Mouse (Mus musculus) intestine, postnatal 0 days (tissue): ENCODE measurements at regions not wholly inside any gene's neighbourhood (a gene's known extent, or its start where the extent isn't known, plus 50 kb on each side); places are given as distances from the start of the nearest gene placed in this dataset.
A peak's percentile ranks its signal among the peaks of the same experiment; 100 is the strongest.

ENCODE experiments used
- ATAC-seq: fragments of 200-750 bp; cut with Nextera tagmentation; 2 replicates; pipeline ENCODE4 v1.8.0; 2017; ENCODE audit warnings: mild to moderate bottlenecking, moderate TSS enrichment, moderate library complexity
- H3K27ac ChIP-seq: fragments of 300-500 bp; sonication (generic); 2 replicates; pipeline ENCODE4 v1.5.1; 2014; ENCODE audit warnings: mild to moderate bottlenecking, low read depth, low read length, moderate library complexity
- H3K27me3 ChIP-seq: fragments of 300-500 bp; sonication (generic); replicated peaks from 2 replicates; pipeline ENCODE4 v1.6.1; 2014; ENCODE audit warnings: low read length, mixed read lengths; ENCODE audit not compliant: control insufficient read depth, insufficient read depth
- H3K36me3 ChIP-seq: fragments of 300-500 bp; sonication (generic); 2 replicates; pipeline ENCODE4 v1.6.1; 2014; ENCODE audit warnings: mild to moderate bottlenecking, moderate library complexity; ENCODE audit not compliant: control insufficient read depth, insufficient read depth
- H3K4me1 ChIP-seq: fragments of 300-500 bp; sonication (generic); replicated peaks from 2 replicates; pipeline ENCODE4 v1.6.1; 2014; ENCODE audit warnings: antibody characterized with exemption, low read length, mixed read lengths; ENCODE audit not compliant: control insufficient read depth, insufficient read depth
- H3K4me2 ChIP-seq: fragments of 300-500 bp; sonication (generic); replicated peaks from 2 replicates; pipeline ENCODE4 v1.6.1; 2014; ENCODE audit warnings: low read depth, mild to moderate bottlenecking, moderate library complexity
- H3K4me3 ChIP-seq: fragments of 300-500 bp; sonication (generic); 2 replicates; pipeline ENCODE4 v1.5.1; 2014; ENCODE audit warnings: low read depth, low read length
- H3K9ac ChIP-seq: fragments of 300-500 bp; sonication (generic); 2 replicates; pipeline ENCODE4 v1.6.1; 2014; ENCODE audit warnings: mild to moderate bottlenecking, low read depth, low read length
- H3K9me3 ChIP-seq: fragments of 300-500 bp; sonication (generic); 2 replicates; pipeline ENCODE4 v1.6.1; 2016; ENCODE audit warnings: mixed run types; ENCODE audit not compliant: control insufficient read depth
- CTCF ChIP-seq: sonication (generic); IDR thresholded peaks from 2 replicates; pipeline ENCODE4 v1.5.1; 2016; ENCODE audit warnings: low read depth, mild to moderate bottlenecking, control low read depth, antibody characterized with exemption, moderate library complexity
- WGBS: fragments of 180-500 bp; shearing (Covaris S2); extraction: QIAGEN DNeasy Blood & Tissue Kit; methylation state at CpG from one replicate; pipeline ENCODE4 v1.1.7; 2014; 5-methylcytosine and 5-hydroxymethylcytosine counted together

- H3K27ac ChIP-seq: peak overlapping the region; percentile 85
- peaks cover 9% of the 10 kb centered on the region; the same call in 1 of the 2 replicates for H3K4me1 ChIP-seq
- WGBS: 10% methylated on average over 10 of the region's 10 CpGs
- TF ChIP-seq CTCF: no peak
- no peaks in the 10 kb centered on the region for H3K36me3 ChIP-seq
- H3K9ac ChIP-seq: 0 out of 2 replicates have a peak overlapping the region, but pooled peaks have one; percentile 23
- no peaks in the 10 kb centered on the region for H3K27me3 ChIP-seq
- no peak overlapping the region for H3K4me3 ChIP-seq
- ATAC-seq: peak; percentile 92
- H3K9me3 ChIP-seq: no peaks in the 10 kb centered on the region
- H3K4me2 ChIP-seq: peak overlapping the region; percentile 46
Measured at GRCm38 (mm10) chr17:80825518-80825901, 97.2 kb upstream of the Map4k3 start.

- no peak overlapping the region for H3K4me3 ChIP-seq
- ATAC-seq: peak; percentile 88
- TF ChIP-seq CTCF: no peak
- no peaks in the 10 kb centered on the region for H3K36me3 ChIP-seq
- no peaks in the 10 kb centered on the region for H3K27me3 ChIP-seq
- H3K9ac ChIP-seq: 0 out of 2 replicates have a peak overlapping the region, but pooled peaks have one; percentile 23
- peak overlapping the region; percentile 85 for H3K27ac ChIP-seq
- H3K4me1 ChIP-seq: peaks cover 9% of the 10 kb centered on the region; the same call in 1 of the 2 replicates
- H3K4me2 ChIP-seq: peak overlapping the region; percentile 46
- WGBS: 55% methylated on average over 13 of the region's 13 CpGs
- no peaks in the 10 kb centered on the region for H3K9me3 ChIP-seq
Measured at GRCm38 (mm10) chr17:80824826-80825517, 96.7 kb upstream of the Map4k3 start.

- Histone ChIP-seq H3K4me2 (no peak overlapping the region), H3K4me3 (no peak overlapping the region), H3K9me3 (no peaks in the 10 kb centered on the region), H3K9ac (no peak overlapping the region), H3K27ac (no peak overlapping the region), H3K4me1 (peaks cover 9% of the 10 kb centered on the region; the same call in 1 of the 2 replicates), H3K36me3 (no peaks in the 10 kb centered on the region), H3K27me3 (no peaks in the 10 kb centered on the region)
- ATAC-seq: no peak
- no peak for TF ChIP-seq CTCF
- WGBS: 85% methylated on average over 2 of the region's 2 CpGs
Measured at GRCm38 (mm10) chr17:80824261-80824660, 96.0 kb upstream of the Map4k3 start.

- Histone ChIP-seq H3K9me3 (no peaks in the 10 kb centered on the region), H3K9ac (no peak overlapping the region), H3K27me3 (no peaks in the 10 kb centered on the region), H3K4me3 (no peak overlapping the region), H3K4me2 (no peak overlapping the region), H3K27ac (no peak overlapping the region), H3K4me1 (peaks cover 9% of the 10 kb centered on the region; the same call in 1 of the 2 replicates), H3K36me3 (no peaks in the 10 kb centered on the region)
- 64% methylated on average over 8 of the region's 8 CpGs for WGBS
- no peak for TF ChIP-seq CTCF
- no peak for ATAC-seq
Measured at GRCm38 (mm10) chr17:80820888-80821287, 92.6 kb upstream of the Map4k3 start.

DNA sequence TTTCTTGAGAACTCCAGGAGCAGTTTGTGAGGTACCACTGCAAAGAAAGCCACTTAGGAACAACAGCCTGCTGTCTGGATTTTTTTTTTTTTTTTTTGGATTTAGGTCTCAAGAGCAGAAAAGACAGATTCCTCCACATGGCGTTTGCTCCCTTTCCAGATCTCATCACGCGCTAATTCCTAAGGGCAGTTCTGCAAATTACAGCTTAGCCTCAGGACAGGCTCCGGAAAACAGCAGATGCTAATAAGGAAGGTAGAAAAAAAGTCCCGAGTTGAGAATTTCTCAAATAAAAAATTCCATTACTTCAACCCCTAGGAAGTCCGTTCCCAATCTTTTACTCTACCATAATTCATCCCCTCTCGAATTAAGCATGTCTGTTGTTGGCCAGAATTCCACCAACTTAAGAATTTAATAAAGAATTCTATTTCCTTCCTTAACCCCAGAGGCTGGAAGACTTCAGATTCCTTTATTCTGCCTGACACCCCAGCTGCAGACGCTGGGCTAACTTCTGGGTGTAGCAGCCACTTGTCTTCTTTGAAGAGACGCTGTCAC lies 90.3 kb upstream of the Map4k3 start:
- Histone ChIP-seq H3K27ac (no peak overlapping the region), H3K4me2 (no peak overlapping the region), H3K9me3 (no peaks in the 10 kb centered on the region), H3K9ac (no peak overlapping the region), H3K27me3 (no peaks in the 10 kb centered on the region), H3K4me1 (no peaks in the 10 kb centered on the region), H3K36me3 (no peaks in the 10 kb centered on the region), H3K4me3 (no peak overlapping the region)
- ATAC-seq: no peak
- WGBS: 54% methylated on average over 9 of the region's 9 CpGs
- TF ChIP-seq CTCF: no peak

- no peak for ATAC-seq
- WGBS: 74% methylated on average over 4 of the region's 4 CpGs
Measured at GRCm38 (mm10) chr17:80815747-80816146, 87.5 kb upstream of the Map4k3 start.

More at GRCm38 (mm10) chr17:80815747-80816146, 87.5 kb upstream of the Map4k3 start:
- H3K9me3 ChIP-seq: no peaks in the 10 kb centered on the region
- no peak overlapping the region for H3K9ac ChIP-seq
- no peak overlapping the region for H3K4me2 ChIP-seq
- H3K36me3 ChIP-seq: no peaks in the 10 kb centered on the region
- H3K27me3 ChIP-seq: no peaks in the 10 kb centered on the region
- no peaks in the 10 kb centered on the region for H3K4me1 ChIP-seq
- H3K4me3 ChIP-seq: no peak overlapping the region
- H3K27ac ChIP-seq: no peak overlapping the region
- peak; percentile 73 for TF ChIP-seq CTCF
